Mouse (Mus musculus) hindbrain, embryonic 16.5 days (tissue): ENCODE data around the gene Olfr1412. TPM values are rescaled to one million over a fixed set of nuclear protein-coding genes. Genes with fewer than 3 reads are reported as not detected.
A peak's percentile ranks its signal among the peaks of the same experiment; 100 is the strongest.

ENCODE experiments used
- ATAC-seq: fragments of 200-750 bp; cut with Nextera tagmentation; 2 replicates; pipeline ENCODE4 v1.8.0; 2017; ENCODE audit warnings: moderate TSS enrichment, moderate library complexity
- H3K27ac ChIP-seq: fragments of 300-500 bp; sonication (generic); 2 replicates; pipeline ENCODE4 v1.5.1; 2014; ENCODE audit warnings: low read depth, mild to moderate bottlenecking, control low read depth, low read length, moderate library complexity
- H3K27me3 ChIP-seq: fragments of 300-500 bp; sonication (generic); replicated peaks from 2 replicates; pipeline ENCODE4 v1.6.1; 2014; ENCODE audit warnings: low read length; ENCODE audit not compliant: control insufficient read depth, insufficient read depth
- H3K36me3 ChIP-seq: fragments of 300-500 bp; sonication (generic); 2 replicates; pipeline ENCODE4 v1.6.1; 2014; ENCODE audit warnings: mild to moderate bottlenecking, low read length, moderate library complexity, mixed read lengths; ENCODE audit not compliant: control insufficient read depth, insufficient read depth
- H3K4me1 ChIP-seq: fragments of 300-500 bp; sonication (generic); 2 replicates; pipeline ENCODE4 v1.6.1; 2014; ENCODE audit warnings: low read depth, low read length; ENCODE audit not compliant: control insufficient read depth, insufficient read depth
- H3K4me2 ChIP-seq: fragments of 300-500 bp; sonication (generic); 2 replicates; pipeline ENCODE4 v1.6.1; 2014; ENCODE audit warnings: mild to moderate bottlenecking, low read length, control low read depth, moderate library complexity
- H3K4me3 ChIP-seq: fragments of 300-500 bp; sonication (generic); 2 replicates; pipeline ENCODE4 v1.5.1; 2014; ENCODE audit warnings: mild to moderate bottlenecking, low read length, control low read depth, moderate library complexity
- H3K9ac ChIP-seq: fragments of 300-500 bp; sonication (generic); 2 replicates; pipeline ENCODE4 v1.6.1; 2014; ENCODE audit warnings: low read depth, mild to moderate bottlenecking, control low read depth, low read length, moderate library complexity
- H3K9me3 ChIP-seq: fragments of 300-500 bp; sonication (generic); 2 replicates; pipeline ENCODE4 v1.6.1; 2014; ENCODE audit warnings: mild to moderate bottlenecking, low read length, moderate library complexity; ENCODE audit not compliant: control insufficient read depth
- WGBS: fragments of 180-500 bp; shearing (Covaris S2); extraction: QIAGEN DNeasy Blood & Tissue Kit; methylation state at CpG from one replicate; pipeline ENCODE4 v1.1.7; 2014; 5-methylcytosine and 5-hydroxymethylcytosine counted together
- polyA plus RNA-seq: library from polyadenylated mRNA; unstranded; fragments of >200 nt; fragmentation: Nextera tagmentation; extraction: Ambion mirVana; gene quantifications from 2 replicates; pipeline ENCODE4 v1.2.1, GENCODE M21; 2015

Gene Olfr1412
- polyA plus RNA-seq, 1 experiment from 2014 or later: not detected

- peak; percentile 54; the same call in 1 of the 2 replicates for ATAC-seq
- 5% methylated on average over 5 of the region's 5 CpGs for WGBS
Measured at GRCm38 (mm10) chr1:92611008-92611407, 25.4 kb downstream of the Olfr1412 start.

GRCm38 (mm10) chr1:92613175-92613574 is 27.6 kb downstream of the Olfr1412 start:
- no peaks in the 10 kb centered on the region for H3K4me1 ChIP-seq
- H3K4me2 ChIP-seq: no peak overlapping the region
- H3K36me3 ChIP-seq: no peaks in the 10 kb centered on the region
- whole genome bisulfite sequencing: 24% methylated on average over 4 of the region's 4 CpGs
- no peaks in the 10 kb centered on the region for H3K9me3 ChIP-seq
- no peaks in the 10 kb centered on the region for H3K27me3 ChIP-seq
- H3K4me3 ChIP-seq: no peak overlapping the region
- H3K9ac ChIP-seq: no peak overlapping the region
- no peak overlapping the region for H3K27ac ChIP-seq
- ATAC-seq: no peak

More at GRCm38 (mm10) chr1:92611008-92611407, 25.4 kb downstream of the Olfr1412 start:
- H3K27me3 ChIP-seq: no peaks in the 10 kb centered on the region; the same call in 1 of the 2 replicates
- no peaks in the 10 kb centered on the region for H3K9me3 ChIP-seq
- no peak overlapping the region for H3K4me3 ChIP-seq
- no peak overlapping the region for H3K27ac ChIP-seq
- H3K4me2 ChIP-seq: no peak overlapping the region
- no peaks in the 10 kb centered on the region for H3K36me3 ChIP-seq
- H3K9ac ChIP-seq: no peak overlapping the region
- no peaks in the 10 kb centered on the region for H3K4me1 ChIP-seq

GRCm38 (mm10) chr1:92614516-92614915 is 28.9 kb downstream of the Olfr1412 start:
- H3K4me3 ChIP-seq: no peak overlapping the region
- no peak overlapping the region for H3K4me2 ChIP-seq
- no peaks in the 10 kb centered on the region for H3K36me3 ChIP-seq
- WGBS: 9% methylated on average over 1 of the region's 1 CpGs
- no peak for ATAC-seq
- H3K9me3 ChIP-seq: no peaks in the 10 kb centered on the region
- H3K4me1 ChIP-seq: no peaks in the 10 kb centered on the region
- H3K9ac ChIP-seq: no peak overlapping the region
- no peak overlapping the region for H3K27ac ChIP-seq
- H3K27me3 ChIP-seq: no peaks in the 10 kb centered on the region

- Histone ChIP-seq H3K27me3 (no peaks in the 10 kb centered on the region), H3K36me3 (no peaks in the 10 kb centered on the region)
Measured at GRCm38 (mm10) chr1:92616046-92616445, 30.5 kb downstream of the Olfr1412 start.

GRCm38 (mm10) chr1:92617488-92617887 is 31.9 kb downstream of the Olfr1412 start, which contains the start of gene Olfr12:
Gene Olfr12 (plus strand): TSS chr1:92617788.
- Histone ChIP-seq H3K4me1 (no peaks in the 10 kb centered on the region), H3K4me3 (no peak within 1 kb of the TSS), H3K9ac (no peak within 1 kb of the TSS), H3K27ac (no peak within 1 kb of the TSS), H3K9me3 (no peaks in the 10 kb centered on the region), H3K4me2 (no peak within 1 kb of the TSS), H3K27me3 (no peaks in the 10 kb centered on the region), H3K36me3 (no peaks in the 10 kb centered on the region)
- no peak for ATAC-seq
- 59% methylated on average over 2 of the region's 2 CpGs for WGBS

More at GRCm38 (mm10) chr1:92616046-92616445, 30.5 kb downstream of the Olfr1412 start:
- WGBS: 93% methylated on average over 1 of the region's 1 CpGs
- Histone ChIP-seq H3K4me1 (no peaks in the 10 kb centered on the region), H3K27ac (no peak overlapping the region), H3K9ac (no peak overlapping the region), H3K9me3 (no peaks in the 10 kb centered on the region), H3K4me2 (no peak overlapping the region), H3K4me3 (no peak overlapping the region)
- no peak for ATAC-seq

- WGBS: 63% methylated on average over 4 of the region's 4 CpGs
- ATAC-seq: no peak
- H3K4me2 ChIP-seq: no peak overlapping the region
- no peak overlapping the region for H3K4me3 ChIP-seq
- H3K9me3 ChIP-seq: no peaks in the 10 kb centered on the region
- H3K27me3 ChIP-seq: no peaks in the 10 kb centered on the region
- no peaks in the 10 kb centered on the region for H3K4me1 ChIP-seq
- no peak overlapping the region for H3K27ac ChIP-seq
- no peaks in the 10 kb centered on the region for H3K36me3 ChIP-seq
- no peak overlapping the region for H3K9ac ChIP-seq
Measured at GRCm38 (mm10) chr1:92618360-92618759, 32.8 kb downstream of the Olfr1412 start.

GRCm38 (mm10) chr1:92628227-92628626 is 42.6 kb downstream of the Olfr1412 start:
- no peaks in the 10 kb centered on the region for H3K9me3 ChIP-seq
- no peak overlapping the region for H3K4me2 ChIP-seq
- H3K27ac ChIP-seq: no peak overlapping the region
- WGBS: 57% methylated on average over 4 of the region's 4 CpGs
- H3K27me3 ChIP-seq: no peaks in the 10 kb centered on the region
- H3K4me3 ChIP-seq: no peak overlapping the region
- no peak for ATAC-seq
- H3K36me3 ChIP-seq: no peaks in the 10 kb centered on the region
- no peaks in the 10 kb centered on the region for H3K4me1 ChIP-seq
- no peak overlapping the region for H3K9ac ChIP-seq

- Histone ChIP-seq H3K27me3 (no peaks in the 10 kb centered on the region), H3K27ac (no peak overlapping the region), H3K4me1 (no peaks in the 10 kb centered on the region), H3K36me3 (peaks cover 6% of the 10 kb centered on the region), H3K4me2 (no peak overlapping the region), H3K9ac (no peak overlapping the region), H3K4me3 (no peak overlapping the region), H3K9me3 (no peaks in the 10 kb centered on the region)
- no peak for ATAC-seq
- WGBS: 86% methylated on average over 5 of the region's 5 CpGs
Measured at GRCm38 (mm10) chr1:92632196-92632595, 46.6 kb downstream of the Olfr1412 start.

- H3K4me3 ChIP-seq: no peak overlapping the region
- no peaks in the 10 kb centered on the region for H3K27me3 ChIP-seq
- H3K27ac ChIP-seq: no peak overlapping the region
- no peaks in the 10 kb centered on the region for H3K4me1 ChIP-seq
- 73% methylated on average over 6 of the region's 6 CpGs for WGBS
- H3K4me2 ChIP-seq: no peak overlapping the region
- no peak for ATAC-seq
- no peak overlapping the region for H3K9ac ChIP-seq
- H3K36me3 ChIP-seq: peaks cover 6% of the 10 kb centered on the region
- no peaks in the 10 kb centered on the region for H3K9me3 ChIP-seq
Measured at GRCm38 (mm10) chr1:92632948-92633347, 47.4 kb downstream of the Olfr1412 start.

- H3K4me2 ChIP-seq: no peak overlapping the region
- 89% methylated on average over 8 of the region's 8 CpGs for WGBS
- no peak overlapping the region for H3K9ac ChIP-seq
- ATAC-seq: no peak
- H3K4me3 ChIP-seq: no peak overlapping the region
- no peaks in the 10 kb centered on the region for H3K27me3 ChIP-seq
- H3K27ac ChIP-seq: no peak overlapping the region
- H3K36me3 ChIP-seq: peaks cover 6% of the 10 kb centered on the region
- H3K9me3 ChIP-seq: no peaks in the 10 kb centered on the region
- no peaks in the 10 kb centered on the region for H3K4me1 ChIP-seq
Measured at GRCm38 (mm10) chr1:92633726-92634125, 48.1 kb downstream of the Olfr1412 start.
